Mouse (Mus musculus) brain, embryonic 18.5 days (tissue): ENCODE data around the gene Astn1.

ENCODE experiments used
- DNase-seq: peaks from one replicate; pipeline ENCODE4 v3.0.0-alpha.2; 2012; ENCODE audit warnings: low read depth, low spot score

The Astn1 gene

DNA sequence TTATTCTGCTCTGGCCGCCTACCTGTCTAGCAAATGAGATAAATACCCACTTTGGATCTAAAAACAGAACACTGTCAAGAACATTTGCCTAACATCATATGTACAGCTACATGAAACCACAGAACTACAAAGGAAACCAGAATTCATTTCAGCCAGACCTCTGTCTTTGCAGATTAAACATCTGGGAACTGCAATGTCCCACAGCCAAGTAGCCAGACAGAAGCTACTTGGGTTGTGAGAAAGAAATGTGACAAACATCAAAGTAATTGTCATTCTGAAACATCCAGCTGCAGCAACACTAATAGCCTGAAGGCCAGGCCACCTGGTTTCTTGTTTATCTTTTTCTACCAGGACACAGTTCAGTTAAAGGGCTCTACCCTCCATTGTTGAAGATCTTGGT lies 245.1 kb downstream of the Astn1 start:
- DNase-seq, result no peak

DNA sequence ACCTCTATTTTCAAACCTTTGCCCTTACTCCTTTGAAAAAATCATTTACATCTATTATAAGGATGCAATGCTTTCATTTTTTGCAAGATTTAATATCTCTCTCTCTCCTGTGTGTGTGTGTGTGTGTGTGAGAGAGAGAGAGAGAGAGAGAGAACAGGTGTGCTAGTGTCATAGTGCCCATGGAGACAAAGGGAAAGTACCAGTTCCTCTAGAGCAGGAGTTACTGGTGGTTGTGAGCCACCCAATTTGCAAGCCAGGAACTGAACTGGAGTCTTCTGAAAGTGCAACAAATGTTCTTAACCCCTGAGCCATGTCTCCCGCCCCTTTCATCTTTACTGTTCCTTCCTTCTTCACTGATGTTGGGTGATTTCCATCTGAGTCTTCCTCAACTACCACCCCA lies 253.1 kb downstream of the Astn1 start:
- DNase-seq, result no peak

DNA sequence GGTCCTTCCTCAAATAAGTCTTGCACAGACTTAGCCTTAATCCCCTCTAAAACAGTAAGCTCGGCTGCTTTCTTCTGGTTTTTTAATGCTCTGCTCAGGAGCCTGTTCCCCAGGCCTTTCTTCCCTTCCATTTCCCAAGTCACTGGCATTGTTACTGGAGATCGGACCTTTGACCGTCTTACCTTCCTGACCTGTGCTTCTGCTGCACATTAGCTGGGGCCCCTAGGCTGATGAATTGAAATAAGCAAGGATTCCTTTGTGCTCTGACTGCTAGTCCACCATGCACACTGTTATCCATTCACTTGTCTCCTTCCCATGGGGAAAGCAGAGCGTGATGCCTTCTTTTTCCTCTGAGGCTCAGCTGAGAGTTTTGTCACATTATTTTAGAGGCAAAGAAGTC lies 255.9 kb downstream of the Astn1 start:
- DNase-seq, result no peak

DNA sequence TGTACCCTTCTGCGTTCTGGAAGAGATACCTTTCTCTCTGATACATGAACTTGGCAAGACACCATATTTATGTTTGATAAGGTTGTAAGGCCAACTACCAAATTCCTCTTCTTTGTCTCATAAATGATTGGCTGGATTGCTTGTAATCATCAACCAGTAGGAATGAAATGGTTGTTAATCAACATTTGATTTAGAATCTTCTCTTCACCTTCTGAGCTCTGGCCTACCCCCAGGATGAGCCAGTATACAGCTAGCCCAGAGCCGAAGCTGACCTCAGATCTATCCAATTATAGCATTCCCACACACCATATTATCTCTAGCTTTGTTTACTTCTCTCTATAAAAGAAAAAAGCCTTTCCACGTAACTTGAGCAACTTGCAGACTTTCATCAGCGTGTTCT lies 270.9 kb downstream of the Astn1 start:
- no peak for DNase-seq

DNA sequence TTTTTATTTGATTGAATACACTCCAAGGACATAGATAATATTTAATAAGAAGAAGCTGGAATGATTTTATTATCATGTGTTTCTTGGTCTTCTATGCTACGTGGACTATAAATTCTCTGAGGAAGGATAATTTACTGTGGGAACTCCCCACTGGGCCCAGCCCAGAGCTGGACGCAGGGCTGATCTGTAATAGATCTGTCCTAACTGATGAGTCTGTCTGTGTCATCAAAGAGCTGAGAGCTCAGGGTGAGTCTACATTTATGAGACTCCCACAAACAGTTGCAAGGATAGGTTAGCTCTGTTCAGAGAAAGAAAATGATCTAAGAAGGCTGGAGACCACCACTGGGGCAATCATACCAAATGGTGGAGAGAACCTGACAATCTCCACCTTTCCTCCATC lies 271.4 kb downstream of the Astn1 start:
- DNase-seq, result no peak

DNA sequence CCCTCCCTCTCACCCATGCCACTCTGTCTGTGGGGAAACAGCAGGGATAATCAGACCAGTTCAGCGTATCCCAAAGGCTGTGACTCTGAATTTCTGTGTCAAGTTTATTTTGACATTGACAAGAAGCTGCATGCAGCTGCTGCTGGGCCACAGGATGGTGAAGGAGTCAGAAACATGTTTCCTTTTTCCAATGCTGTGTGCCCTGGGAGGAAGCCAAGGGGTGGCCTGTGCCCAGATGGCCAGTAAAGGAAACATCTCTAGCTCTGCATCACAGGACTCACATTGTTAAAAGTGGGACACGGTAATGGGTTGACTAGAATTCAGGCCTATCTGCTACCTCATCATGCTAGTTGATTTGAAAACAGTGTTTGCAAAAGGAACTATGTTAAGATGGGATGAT lies 279.2 kb downstream of the Astn1 start:
- DNase-seq, result no peak

DNA sequence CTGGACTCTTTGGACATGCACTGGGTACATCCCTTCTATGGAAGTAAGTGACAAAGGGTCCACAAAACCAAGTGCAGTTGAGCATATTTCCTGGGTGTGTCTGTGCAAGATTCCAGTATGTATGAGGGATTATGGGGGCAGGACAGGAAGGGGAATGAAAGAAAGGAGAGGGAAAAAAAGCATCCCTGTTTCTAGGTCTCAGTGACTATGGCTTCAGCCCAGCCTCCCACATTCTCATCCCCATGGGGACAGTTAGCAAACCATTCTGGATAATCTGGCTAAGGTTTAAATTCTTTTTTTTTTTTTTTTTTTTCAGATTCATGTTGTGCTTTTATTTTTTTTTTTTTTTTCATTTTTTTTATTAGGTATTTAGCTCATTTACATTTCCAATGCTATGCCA lies 280.2 kb downstream of the Astn1 start:
- DNase-seq, result no peak

DNA sequence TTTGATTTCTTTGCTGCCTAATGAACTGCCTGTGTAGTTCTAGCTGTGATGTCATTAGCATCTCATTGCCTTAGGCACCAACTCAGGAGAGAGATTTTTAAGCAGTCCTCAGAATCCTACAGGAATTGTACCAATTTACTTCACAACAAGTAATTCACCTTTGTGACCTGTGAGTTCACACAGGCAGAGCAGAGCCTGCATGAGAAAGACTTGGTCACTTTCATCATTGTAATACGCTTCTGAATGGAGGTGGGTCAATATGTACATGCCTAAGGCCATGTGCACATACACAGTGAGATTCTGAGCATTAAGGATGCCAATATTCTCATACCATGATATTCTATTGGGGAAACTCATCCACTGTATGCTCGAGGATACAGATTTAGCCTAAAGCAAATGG lies 290.7 kb downstream of the Astn1 start:
- no peak for DNase-seq

DNA sequence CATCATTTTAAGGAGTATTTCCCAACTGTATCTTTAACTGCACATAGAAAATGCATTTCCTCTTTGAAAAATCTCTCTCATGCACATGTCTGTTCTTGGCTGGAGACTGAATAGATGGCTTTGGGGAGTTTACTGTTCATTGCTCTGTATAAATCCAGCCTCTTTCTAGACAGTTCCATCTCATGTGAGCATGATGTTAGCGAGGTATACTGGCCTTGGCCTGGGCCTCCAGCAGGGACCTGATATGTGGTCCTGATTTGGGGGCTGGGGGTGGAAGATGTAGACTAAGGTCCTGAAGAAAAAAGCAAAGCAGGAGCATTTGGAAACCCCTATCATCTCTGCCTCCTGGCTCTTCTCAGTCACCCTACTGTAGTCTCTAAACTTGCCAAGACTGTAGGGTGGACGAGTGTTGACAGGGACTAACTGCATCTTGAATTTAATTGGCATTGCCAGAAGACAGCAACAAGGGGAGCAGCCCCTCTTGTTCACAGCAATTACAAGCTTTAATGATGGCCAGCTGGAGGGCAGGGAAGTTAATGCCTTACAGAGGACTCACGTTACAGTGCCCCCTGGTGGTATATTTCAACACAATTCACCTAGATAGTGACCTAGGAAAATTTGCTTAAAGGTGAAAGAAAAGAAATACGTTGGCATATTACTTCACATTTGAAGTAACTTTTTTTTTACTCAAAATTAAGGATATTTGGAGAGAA lies 291.9 kb downstream of the Astn1 start:
- DNase-seq, result peak; percentile 26

DNA sequence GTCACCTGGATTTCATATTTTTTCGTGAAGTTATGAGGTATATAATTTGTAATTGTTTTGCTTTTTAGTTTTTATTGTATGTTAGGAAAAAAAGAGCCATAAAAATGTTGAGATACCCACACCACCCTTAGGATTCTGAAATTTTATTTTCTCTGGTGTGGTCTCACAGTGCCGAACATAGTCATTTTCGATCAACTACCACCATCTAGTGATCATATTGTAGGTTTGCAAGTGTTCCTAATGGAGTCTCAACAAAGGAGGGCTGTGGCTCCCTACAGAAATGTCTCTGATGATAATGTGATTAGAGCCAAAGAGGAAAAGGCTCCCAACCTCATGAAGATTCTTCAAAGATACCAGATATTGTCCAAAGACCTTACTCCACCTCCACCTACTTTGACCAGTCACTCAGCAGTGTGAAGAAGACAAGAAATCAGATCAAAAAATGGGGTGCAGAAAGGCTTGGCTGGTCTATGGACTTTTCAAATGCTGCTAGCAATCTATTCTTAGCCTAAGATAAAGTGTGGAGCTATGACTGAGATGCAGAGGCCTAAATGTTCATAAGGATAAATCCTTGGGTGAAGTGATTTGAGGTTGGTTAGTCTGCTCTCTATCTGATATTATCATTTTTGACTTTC lies 292.6 kb downstream of the Astn1 start:
- DNase-seq, result peak; percentile 52

DNA sequence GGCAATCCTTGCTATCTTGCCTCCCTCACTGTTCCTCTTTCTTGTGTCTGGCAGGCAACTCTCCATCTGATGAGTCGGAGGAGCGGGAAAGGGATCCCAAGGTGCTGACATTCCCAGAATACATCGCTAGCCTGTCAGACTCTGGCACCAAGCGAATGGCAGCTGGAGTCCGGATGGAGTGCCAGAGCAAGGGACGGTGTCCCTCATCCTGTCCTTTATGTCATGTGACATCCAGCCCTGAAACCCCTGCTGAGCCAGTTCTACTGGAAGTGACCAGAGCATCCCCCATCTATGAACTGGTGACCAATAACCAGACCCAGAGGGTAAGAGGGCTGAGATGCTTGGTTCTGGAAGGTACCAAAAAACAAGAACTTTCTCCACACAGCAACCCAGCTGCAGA lies 294.9 kb downstream of the Astn1 start:
- no peak for DNase-seq

DNA sequence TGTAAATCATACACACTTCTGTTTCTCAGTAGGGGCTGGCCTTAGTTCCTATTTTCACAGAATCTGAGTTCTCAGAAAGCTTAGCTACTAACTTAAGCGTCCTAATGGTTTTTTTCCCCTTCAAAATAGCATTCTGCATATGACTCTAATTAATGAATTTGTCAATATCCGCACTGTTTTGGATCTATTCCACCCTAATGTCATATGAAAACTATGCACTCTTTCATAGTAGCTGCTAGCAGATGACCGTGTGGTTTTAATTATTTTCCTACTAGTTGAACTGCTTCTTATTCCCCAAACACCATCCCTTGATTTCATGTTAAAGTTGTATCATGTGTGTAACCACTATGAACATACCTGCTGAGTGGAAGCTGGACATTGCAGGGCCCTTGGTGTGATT lies 303.9 kb downstream of the Astn1 start:
- DNase-seq, result no peak

DNA sequence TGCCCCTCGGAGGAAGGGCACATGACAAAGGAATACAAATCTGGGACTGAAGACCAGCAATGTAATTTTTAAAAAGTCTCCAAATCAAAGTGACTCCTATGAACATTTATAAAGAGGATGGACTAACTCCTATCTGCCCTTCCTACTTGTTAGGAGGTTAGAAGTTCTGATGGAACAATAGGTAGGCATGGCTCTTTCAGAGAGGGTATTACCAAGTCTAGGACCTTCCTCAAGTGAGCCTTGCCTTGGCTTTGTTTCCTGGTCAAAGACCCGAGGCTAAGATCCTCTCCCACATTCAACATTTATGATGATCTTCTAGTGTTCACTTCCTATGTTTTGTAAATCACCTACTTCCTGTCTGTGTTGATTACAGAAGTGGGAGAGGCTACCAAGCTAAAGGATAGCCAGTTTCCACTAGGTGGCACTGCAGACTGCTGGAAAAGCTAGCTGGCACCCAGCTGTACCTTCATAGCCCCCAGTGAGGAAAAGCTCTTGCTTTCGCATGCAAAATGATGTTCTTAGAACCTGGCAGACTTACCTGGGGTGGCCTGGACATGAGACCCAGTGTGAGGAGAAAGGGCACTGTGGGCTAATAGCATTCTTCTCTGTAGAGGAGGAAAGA lies 308.0 kb downstream of the Astn1 start:
- DNase-seq, result peak; percentile 30

DNA sequence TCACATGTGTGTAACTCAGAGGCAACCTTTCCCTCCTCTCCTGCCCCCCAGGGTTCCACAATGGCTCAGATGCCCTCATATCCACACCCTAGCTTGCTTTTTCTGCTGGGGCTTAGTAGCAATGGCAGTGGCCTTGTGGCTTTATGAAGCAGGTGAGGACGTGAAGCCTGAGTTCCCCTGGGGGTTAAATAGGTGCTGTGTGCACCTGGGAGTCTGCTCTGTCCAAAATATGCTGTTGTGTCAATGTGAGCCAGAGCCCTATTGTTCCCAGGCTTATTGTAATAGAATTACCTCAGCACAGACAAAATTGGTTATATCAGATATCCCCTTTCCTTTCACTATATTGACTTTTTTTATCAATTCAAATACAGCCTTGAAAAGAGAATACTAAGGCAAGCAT lies 325.7 kb downstream of the Astn1 start:
- DNase-seq, result no peak

DNA sequence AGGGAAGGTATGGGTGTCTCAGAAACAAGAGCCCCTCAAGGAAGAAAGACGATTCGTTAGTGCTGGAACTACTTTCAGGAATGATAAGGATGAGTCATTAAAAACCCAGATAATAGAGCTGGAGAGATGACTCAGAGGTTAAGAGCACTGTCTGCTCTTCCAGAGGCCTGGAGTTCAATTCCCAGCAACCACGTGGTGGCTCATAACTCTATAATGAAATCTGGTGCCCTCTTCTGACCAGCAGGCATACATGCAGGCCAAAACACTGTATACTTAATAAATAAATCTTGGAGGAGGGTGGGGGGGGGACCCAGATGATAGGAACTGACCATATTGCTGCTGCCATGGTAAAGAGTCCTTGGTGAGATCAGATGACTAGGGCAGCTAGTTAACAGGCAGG lies 335.4 kb downstream of the Astn1 start:
- DNase-seq, result no peak

DNA sequence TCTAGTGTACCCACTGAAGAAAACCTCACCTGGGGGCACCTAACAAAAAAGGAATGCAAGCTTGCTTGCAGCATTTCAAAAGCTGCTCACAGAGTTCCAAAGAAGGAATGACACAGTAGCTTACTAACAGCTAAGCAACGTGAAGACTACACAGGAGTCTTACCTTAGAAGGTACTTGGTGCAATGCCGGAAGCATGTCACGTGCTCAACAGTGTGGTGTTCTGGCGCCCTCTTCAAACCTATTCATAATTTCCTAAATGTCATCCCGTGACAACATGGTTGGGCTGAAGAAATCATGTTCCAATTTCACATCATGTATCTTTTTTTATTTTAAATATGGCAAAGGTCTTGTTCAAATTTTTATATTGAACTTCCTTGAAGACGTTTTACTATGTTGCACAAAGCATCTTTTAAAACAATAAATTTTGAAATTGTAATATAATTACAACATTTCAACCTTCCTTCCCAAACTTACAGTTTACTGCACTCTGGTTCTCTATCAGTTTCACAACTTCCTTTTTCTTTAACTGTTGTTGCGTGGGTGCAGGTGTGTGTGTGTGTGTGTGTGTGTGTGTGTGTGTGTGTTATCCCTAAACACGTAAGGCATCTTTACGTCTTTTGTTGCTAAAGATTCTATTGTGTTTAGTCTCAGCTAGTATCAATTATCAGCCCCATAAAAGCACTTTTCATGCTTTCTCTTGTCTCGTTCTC lies 335.9 kb downstream of the Astn1 start:
- no peak for DNase-seq

DNA sequence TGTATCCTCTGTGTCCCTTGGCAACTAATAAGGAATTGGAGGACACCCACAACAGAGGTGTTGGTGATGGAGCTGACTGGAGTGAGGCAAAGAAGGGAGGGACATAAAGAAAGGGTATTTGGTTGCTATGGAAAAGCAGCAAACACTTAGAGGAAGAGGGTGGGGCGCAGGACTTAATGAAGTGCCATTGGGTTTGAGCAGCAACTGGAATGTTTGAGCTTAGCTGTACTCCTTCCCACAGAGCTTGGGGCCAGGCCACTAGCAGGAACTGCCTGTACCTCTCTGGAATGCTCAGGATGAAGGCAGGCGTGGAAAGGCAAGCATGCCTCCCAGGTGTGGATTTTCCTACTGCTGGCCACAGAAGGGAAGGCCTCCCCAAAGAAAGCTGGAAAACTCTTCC lies 337.2 kb downstream of the Astn1 start:
- no peak for DNase-seq

DNA sequence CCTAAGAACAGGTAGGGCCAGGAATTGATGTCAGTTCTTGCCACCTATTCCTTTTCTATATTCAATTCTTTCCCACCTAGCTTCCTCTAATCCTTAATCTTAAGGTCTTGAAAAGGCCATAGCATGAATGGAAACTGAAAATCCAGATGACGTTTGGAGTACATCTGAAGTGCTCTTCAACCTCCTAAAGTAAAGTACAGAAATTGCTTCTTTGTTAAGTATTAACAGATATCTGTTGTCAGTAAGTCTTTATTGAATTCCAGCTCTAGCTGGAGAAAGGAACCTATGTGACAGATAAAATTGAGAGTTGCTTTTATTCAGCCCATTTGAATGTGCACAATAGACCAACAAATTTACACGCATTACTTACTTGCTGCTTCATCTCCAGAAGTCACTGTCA lies 338.1 kb downstream of the Astn1 start:
- DNase-seq, result no peak

DNA sequence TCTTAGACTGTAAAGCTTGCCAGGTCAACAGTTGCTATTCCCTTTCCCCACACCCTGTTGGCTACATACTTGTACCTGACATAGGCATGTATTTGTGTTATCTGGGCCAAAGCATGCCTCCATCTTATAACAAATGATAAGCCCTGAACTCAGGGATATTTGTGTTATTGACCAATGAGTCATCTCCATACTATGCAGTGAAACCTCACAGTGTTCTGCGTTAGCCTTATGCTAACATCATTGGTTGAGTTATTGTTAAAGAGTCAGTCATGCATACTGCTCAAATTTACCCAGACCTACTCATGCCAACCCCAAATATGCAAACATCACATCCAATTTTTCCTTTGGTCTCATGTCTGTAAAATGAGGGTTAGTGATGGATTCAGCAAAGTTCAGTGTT lies 339.3 kb downstream of the Astn1 start:
- DNase-seq, result no peak

DNA sequence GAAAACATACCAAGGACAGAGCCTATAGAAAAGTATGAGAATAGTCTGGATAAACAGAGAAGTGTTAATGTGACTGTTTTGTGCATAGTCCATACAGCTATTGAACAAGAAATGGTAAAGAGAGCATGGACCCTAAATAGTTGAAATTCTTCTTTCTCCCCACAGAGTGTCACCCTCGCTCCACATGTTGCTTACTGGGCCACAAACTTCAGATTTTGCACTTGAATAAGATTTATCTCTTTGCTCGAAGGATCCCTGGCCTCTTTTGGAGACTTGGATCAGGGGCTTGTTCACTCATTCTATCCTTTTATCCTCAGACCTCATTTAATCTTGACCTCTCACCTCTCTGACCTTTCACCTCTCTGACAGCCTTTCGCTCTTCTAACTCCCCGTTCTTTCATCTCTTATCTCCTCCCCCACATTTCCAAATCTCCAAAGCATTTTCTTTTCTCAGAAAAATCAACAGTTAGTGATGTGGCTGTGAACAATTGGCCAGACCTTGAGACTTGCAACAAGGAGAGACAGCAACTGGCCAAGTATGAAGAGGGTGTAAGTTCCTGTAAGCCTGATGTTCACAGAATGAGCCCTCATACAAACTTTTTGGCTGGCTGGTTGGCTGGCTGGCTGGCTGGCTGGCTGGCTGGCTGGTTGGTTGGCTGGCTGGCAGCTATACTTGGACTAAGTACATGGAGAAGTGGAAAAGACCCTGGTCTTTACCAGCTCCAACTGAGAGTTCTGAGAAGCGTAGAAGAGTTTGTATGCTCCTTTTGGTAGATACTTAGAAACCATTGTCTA lies 351.4 kb downstream of the Astn1 start:
- peak; percentile 37 for DNase-seq

DNA sequence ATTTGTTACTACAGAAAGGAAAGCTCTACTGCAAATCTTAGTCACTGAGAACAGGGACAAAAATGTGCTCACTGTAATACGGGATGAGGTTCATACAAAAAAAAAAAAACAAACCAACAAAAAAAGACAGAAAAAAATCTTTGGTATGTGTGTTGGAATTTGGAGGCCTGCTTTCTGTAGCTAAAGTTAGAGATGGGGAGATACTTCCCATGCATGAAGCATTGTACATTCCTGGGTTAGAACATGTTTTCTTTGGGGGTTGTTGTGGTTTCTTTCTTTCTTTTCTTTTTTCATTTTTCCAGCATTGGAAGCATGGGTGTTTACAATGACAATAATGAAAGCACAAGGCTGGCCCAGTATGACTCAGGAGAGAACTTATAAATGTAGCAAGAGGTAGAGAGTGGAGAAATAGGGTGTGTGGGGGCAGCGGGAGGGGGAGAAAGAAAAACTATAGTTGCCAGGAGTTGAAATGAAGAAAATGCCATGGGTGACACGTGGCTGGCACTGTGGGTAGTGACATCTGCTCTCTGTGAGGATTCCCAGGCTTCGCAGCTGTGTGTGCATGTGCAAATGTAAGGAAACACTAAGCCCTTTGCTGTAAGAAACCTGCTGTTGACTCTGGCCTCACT lies 370.9 kb downstream of the Astn1 start:
- DNase-seq, result no peak
